Mouse (Mus musculus) layer of hippocampus, adult 9-11 months (tissue): ENCODE measurements around the gene Foxp1.

Experiments used
- DNase-seq: peaks from one replicate; pipeline ENCODE4 v3.0.0; 2022

Foxp1 gene

DNA sequence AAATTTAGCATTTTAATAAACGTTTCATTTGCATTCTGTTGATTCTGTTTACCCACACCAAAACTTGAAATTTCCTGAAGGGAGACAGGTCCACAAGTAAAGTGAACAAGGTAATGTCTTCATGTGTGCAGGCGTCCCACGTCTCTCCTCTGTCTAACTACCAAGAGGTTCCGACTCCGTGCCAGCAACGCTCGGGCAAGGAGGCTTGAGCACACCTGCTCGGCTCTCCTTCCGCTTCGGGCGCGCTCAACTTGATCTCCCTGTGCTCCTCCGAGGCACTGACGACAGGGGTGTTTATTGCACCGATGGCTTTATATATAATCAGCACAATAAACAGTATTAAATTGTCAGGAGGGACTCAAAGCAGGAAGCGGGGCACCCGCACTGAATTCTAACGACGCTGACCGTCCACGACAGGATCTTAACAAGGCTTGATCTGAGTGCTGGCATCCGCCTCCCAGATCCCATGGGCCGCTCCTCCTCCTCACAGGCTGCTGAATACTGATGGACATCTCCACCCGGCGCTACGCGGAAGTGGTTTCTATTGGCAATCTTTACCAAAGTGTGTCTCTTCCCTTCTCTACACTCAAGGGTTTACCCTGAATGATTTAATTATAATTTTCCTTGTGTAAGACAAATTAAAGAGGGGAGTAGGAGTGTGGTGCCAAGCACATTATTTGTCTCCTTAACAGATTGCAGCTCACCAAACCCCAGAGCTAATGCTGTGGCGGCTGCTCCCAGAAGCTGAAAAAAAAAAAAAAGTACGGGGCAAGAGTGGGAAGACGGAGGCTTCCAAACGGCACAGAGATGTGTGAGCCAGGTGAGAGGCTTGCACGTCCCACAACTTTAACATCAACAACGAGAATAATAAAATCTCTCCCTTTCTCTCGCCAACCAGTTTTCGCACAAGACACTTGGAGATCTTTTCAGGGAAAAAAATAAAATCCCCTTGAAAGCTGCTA is 523.3 kb downstream of the Foxp1 start:
- peak; percentile 47 for DNase-seq

DNA sequence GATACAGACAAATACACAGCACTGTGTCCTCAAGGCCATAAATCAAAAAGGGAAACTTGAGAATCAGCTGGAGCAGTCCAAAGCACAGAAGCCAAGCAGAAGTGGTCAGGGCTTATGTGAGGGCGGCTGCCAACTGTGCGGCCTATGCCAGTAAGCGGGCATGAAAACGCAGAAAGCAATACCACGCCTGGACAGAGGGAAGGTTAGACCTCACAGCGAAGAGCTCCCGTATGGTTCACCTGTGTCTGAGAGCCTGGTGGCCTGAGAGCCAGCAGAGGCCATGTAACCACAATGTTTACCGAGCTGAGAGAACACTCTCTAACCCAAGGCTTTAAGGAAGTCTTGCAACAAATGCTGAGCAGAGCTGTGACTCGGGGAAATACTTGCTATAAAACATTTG is 524.8 kb downstream of the Foxp1 start:
- no peak for DNase-seq

DNA sequence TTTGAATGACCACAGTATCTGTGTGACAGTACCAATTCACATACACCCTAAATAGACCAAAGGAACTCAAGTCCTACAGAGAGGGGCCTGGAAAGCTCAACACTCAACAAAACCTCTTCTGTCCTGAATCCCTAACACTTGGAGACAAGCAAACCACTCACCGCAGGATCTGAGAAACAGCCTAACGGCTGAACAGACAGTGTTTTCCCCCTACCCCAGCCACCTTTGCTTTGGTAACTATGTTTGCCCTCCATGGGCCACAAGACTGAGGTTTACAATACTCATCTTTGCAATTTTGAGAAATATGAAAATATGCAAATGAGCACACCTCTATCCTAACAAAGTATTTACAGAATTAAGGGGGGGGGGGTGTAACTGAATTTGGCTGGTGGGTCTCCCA is 525.7 kb downstream of the Foxp1 start:
- no peak for DNase-seq

DNA sequence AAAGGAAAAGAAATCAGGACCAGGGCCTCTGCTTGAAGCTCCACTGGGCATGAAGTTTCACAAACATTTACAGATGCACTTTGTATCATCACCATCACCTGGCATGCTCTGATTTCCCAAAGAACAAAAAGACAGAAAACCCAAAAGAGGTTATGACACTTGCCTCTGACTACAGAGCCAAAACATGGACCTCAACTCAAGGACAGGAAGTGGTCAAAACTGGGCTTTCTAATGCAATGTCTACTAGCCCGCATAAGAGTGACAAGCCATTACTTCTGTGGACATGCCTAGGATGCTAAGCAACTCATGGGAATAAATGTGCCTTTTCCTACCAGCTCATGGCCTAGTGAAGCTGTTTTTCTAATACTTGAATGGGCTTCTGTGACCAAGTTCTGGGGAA is 526.2 kb downstream of the Foxp1 start:
- no peak for DNase-seq

GRCm38 (mm10) chr6:98995681-98996080 is 526.8 kb downstream of the Foxp1 start:
- no peak for DNase-seq

DNA sequence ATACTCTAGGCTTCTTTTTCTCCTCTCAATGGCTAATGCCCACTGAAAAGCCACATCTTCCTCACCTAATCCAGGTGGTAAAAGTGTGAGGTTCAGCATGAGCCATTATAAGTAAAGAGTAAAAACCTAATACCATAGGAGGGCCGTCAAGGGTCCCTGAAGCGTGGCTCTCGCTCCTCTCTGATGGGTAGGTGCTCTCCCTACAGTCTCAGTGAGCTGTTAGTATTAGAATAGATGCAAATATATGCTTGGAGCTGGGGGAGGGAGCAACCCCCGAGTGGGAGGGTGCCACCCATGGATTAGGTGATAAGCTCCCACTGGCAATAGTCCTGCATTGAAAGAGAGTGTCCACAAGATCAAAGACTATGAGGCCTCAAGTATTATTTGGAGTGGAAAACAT is 527.6 kb downstream of the Foxp1 start:
- DNase-seq = no peak

DNA sequence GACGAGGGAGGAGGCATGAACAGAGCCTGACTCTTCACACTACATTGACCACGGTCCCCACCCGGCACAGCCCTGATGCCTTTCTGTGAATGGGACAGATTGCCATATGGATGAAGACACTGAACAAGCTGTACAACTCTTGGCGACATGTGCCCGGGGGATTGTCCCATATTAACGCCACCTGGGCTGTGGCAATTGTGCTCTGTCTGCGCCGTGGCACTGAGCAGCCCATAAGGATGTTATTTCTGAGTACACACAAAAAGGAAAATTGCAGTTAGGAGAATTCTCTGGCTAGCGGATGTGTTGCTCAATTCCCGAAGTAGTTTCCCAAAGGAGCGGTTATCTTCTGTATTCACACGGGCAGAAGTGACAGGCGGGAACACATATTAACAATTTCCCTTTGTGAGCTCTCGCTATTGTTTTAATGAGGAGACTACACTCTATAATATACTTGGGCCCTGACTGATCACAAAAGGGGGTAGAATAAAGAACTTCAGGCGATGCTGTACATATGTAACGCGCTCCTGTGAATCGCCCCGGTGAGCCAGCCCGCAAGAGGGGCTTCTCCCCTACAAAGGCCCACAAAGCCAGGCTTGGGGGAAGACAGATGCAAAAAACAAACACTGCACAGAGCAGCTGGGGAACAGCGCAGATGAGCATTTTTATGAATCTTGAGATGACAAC is 528.3 kb downstream of the Foxp1 start:
- peak; percentile 34 for DNase-seq

DNA sequence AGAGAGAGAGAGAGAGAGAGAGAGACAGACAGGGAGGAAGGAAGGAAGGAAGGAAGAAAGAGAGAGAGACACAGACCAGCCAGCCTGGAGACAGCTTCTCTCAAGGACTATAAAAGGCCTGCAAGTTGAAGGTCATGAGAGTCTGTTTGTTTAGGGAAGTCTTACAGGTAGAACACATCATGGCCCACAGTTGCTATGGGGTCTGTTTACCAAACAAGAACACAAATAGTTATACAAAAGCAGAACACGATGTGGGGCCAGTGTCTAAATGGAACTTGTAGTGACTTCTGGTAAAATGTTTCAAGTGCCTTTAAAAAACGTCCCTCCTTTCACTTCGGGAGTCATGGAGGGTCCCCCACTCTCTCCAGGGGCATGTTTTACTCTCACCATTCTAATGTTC is 529.3 kb downstream of the Foxp1 start:
- DNase-seq = no peak

DNA sequence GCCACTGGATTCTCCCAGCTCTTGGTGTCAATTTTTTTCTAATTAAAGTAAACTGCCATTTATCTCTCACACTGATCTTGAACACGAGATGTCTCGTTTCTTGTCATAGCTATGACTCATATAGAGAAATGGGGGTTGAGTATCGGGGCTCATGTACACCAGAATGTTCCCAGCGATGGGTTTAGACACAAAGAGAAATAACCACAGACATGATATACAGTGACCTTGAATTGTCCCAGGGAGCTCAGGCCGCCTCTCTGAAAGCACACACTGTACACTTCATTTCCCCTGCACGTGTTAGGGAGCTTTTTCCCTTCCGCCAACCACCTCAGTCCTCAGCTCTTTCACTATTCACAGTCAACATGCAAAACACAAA is 529.8 kb downstream of the Foxp1 start:
- DNase-seq = no peak

DNA sequence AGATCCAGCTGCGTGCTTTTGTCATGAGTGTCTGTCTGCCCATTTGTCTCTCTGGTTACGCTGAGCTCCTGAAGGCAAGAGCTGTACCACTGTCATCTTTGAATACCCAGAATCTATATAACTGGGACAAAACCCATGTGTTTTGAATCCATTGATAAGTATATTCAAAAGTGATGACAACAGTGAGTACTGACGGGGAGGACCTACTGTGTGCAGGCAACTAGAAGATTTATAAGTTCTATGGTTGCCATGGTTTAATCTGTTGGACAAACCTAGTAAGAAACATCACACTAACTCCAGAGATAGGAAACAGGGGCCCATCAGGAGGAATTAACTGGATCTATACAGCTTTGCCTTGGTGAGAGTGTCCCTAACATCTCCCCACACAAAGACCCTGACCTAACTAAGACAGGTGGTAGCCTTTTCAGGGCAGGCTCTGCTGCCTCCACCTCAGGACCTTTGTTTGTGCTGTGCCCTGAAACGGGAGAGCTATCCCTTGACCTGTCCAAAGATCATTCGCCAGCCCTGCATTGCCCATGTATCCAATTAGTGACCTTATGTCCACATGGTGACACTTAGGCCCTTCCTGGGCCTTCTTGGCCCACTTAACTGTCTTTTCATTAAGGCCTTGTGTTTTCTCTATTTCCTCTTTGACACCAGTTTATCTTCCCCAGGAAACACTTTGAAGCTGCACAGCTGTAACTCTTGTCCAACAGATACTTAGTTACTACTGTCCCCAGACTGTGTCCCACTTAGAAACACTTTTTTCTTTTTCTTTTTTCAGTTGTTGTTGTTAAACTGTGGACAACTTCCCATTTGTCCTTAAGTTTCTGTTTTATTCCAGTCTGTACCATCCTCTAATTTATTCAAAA is 530.4 kb downstream of the Foxp1 start:
- DNase-seq = no peak

- DNase-seq = no peak
These were observed 534.9 kb downstream of the Foxp1 start for GRCm38 (mm10) chr6:98987533-98988169.

DNA sequence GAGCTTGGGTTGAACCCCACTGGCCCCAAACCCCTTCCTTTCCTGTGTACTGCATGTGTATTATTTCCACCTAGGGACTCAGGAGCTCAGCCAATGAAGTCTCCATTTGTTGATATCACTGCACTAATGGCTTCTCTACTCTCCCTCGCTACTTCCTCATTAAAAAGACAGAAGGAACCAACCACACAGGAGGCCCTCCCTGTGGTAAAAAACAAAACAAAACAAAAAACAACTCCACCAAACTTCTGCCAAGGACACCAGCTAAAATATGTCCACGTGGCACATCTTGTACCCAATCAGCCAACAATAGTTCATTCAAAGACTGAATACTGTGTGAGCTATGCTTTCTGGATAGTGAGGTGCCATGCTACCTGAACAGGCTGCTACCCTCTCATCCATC is 537.1 kb downstream of the Foxp1 start:
- no peak for DNase-seq

GRCm38 (mm10) chr6:98984626-98985025 is 537.9 kb downstream of the Foxp1 start:
- DNase-seq = no peak

DNA sequence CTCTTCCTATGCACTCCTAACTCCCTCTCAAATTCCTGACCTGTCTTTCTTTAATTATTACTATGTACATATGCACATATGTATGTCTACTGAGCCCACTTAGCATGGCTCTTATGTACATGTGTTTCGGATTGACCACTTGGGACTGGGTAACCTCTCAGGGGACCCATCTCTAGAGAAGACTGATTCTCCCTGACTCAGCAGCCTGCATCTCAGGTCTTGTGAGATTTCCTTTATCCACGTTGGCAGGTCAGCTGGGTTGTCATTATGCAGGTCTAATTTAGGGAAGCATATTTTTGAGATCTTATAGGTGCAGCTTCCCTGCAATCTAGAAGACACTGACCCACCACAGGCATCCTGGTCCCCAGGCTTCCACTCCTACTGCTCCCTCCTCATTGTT is 538.5 kb downstream of the Foxp1 start:
- no peak for DNase-seq

- DNase-seq = no peak
These were observed 539.1 kb downstream of the Foxp1 start for GRCm38 (mm10) chr6:98983311-98983838.

- DNase-seq = no peak
These were observed 541.3 kb downstream of the Foxp1 start for GRCm38 (mm10) chr6:98981265-98981664.

DNA sequence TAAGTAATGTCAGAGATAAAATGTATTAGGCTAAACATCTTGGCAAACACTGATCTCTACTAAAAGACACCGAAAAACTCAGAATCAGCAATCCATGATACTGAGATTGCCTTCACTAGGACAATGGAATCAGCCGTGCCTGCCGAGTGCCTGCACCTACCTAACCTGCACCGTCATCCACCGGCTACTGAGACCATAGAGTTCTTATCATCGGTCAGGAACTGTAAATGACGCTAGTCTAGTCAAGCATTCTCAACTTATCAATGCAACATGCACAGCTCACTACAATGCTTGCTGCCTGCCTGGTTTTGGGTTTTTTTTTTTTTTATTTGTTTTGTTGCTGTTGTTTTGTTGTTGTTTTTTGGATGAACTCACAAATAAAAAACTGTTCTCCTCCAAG is 542.1 kb downstream of the Foxp1 start:
- no peak for DNase-seq

DNA sequence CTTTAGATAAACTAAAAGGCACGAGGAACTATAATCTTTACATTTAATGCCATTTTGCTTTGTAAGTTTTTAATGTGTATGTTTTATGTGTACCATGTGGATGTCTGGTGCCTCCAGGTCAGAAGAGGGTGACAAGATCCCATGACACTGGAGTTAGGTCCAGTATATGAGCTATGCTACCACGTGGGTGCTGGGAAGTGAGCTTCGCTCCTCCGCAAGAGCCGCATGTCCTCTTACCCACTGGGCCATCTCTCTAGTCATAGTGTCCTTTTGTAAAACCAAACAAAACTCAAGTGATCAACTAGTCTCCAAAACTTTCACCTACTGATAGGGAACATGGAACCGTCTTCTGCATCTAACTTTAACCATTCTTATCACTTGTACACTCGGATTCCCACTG is 542.5 kb downstream of the Foxp1 start:
- DNase-seq = no peak

DNA sequence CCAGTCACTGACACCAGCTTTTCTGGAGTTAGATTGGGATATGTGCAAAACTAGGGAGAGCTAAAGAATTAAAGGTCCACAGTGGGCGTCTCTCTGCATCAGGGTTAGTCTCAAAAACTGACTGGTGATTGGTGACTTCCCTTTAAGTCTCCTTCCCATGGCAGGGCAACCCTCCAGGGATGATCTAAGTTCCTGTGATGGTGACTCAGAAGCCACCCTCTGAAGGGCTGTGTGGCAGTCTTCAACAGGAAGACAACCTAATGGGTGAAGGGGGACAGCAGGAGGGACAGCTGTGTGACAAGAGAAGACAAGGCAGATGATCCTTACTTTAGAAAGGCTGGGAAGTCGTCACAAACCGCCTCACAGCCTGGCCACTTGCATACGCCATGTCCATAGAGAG is 544.7 kb downstream of the Foxp1 start:
- DNase-seq = peak; percentile 19

GRCm38 (mm10) chr6:98975918-98976317 is 546.6 kb downstream of the Foxp1 start:
- DNase-seq = no peak

GRCm38 (mm10) chr6:98973433-98973832 is 549.1 kb downstream of the Foxp1 start:
- DNase-seq = no peak

GRCm38 (mm10) chr6:98972404-98972803 is 550.1 kb downstream of the Foxp1 start:
- no peak for DNase-seq

DNA sequence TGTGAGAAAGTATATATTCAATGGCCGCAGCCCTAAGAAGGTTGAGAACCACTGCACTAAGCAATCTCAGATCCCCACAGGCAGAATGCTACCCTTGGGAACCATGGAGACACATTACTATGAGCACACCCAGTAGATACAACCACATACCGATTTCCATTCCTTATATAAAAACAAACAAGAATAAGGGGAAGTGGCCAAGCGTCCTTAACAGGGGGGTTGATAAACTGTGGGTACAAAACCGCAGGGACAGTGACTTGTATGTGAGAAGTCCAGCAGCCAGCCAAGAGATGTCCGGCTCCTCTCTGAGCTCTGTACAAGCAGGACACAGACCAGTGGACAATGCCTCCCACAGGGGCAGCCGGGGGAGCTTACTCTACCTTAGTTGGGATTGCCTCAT is 563.2 kb downstream of the Foxp1 start:
- DNase-seq = no peak
